Mouse (Mus musculus) midbrain, embryonic 10.5 days (tissue): ENCODE data around the gene Lig3. TPM values are rescaled to one million over a fixed set of nuclear protein-coding genes. Genes with fewer than 3 reads are reported as not detected.
"Not testable (repeated sequence)": the region's sequence is repeated elsewhere in the genome, so short reads cannot be mapped to it uniquely, and the experiment has no call there.

Source experiments
- DNase-seq: peaks from one replicate; pipeline ENCODE4 v3.0.0-alpha.2; 2017; ENCODE audit warnings: low spot score
- H3K27ac ChIP-seq: fragments of 300-500 bp; sonication (generic); replicated peaks from 2 replicates; pipeline ENCODE4 v1.5.1; 2016; ENCODE audit warnings: mild to moderate bottlenecking
- H3K27me3 ChIP-seq: fragments of 300-500 bp; sonication (generic); 2 replicates; pipeline ENCODE4 v1.6.1; 2016; ENCODE audit warnings: low read depth, mild to moderate bottlenecking; ENCODE audit not compliant: poor library complexity, severe bottlenecking
- H3K36me3 ChIP-seq: fragments of 300-500 bp; sonication (generic); 2 replicates; pipeline ENCODE4 v1.6.1; 2016; ENCODE audit warnings: mild to moderate bottlenecking, moderate library complexity
- H3K4me1 ChIP-seq: fragments of 300-500 bp; sonication (generic); 2 replicates; pipeline ENCODE4 v1.6.1; 2016
- H3K4me3 ChIP-seq: fragments of 300-500 bp; sonication (generic); 2 replicates; pipeline ENCODE4 v1.5.1; 2016; ENCODE audit warnings: mild to moderate bottlenecking, moderate library complexity
- H3K9me3 ChIP-seq: fragments of 300-500 bp; sonication (generic); replicated peaks from 2 replicates; pipeline ENCODE4 v1.6.1; 2016; ENCODE audit warnings: mild to moderate bottlenecking
- WGBS: fragments of 180-500 bp; shearing (Covaris S2); methylation state at CpG from one replicate; pipeline ENCODE4 v1.1.7; 2016; 5-methylcytosine and 5-hydroxymethylcytosine counted together
- polyA plus RNA-seq: library from polyadenylated mRNA; unstranded; fragments of >200 nt; fragmentation: Nextera tagmentation; extraction: Ambion mirVana; gene quantifications from 2 replicates; pipeline ENCODE4 v1.2.1, GENCODE M21; 2016

Lig3 gene
- polyA plus RNA-seq, 1 experiment from 2014 or later, result 41.1 TPM

GRCm38 (mm10) chr11:82782197-82782596, 1.3 kb downstream of the Lig3 start:
- Histone ChIP-seq H3K36me3 (peaks cover 41% of the 10 kb centered on the region), H3K27ac (peak overlapping the region; percentile 98), H3K9me3 (no peaks in the 10 kb centered on the region), H3K27me3 (no peaks in the 10 kb centered on the region), H3K4me1 (peaks cover 21% of the 10 kb centered on the region), H3K4me3 (peak overlapping the region; percentile 93)
- WGBS, result 58% methylated on average over 6 of the region's 6 CpGs
- DNase-seq, result no peak

GRCm38 (mm10) chr11:82783453-82783852, 2.5 kb downstream of the Lig3 start:
- Histone ChIP-seq H3K4me1 (peaks cover 21% of the 10 kb centered on the region), H3K27me3 (no peaks in the 10 kb centered on the region), H3K36me3 (peaks cover 54% of the 10 kb centered on the region), H3K9me3 (no peaks in the 10 kb centered on the region), H3K27ac (no peak overlapping the region), H3K4me3 (no peak overlapping the region)
- DNase-seq, result no peak
- WGBS, result 91% methylated on average over 11 of the region's 11 CpGs

- Histone ChIP-seq H3K27ac (no peak overlapping the region), H3K4me1 (0 out of 2 replicates have a peak, but pooled peaks cover 1% of the 10 kb centered on the region), H3K36me3 (peaks cover 31% of the 10 kb centered on the region), H3K4me3 (no peak overlapping the region), H3K9me3 (no peaks in the 10 kb centered on the region), H3K27me3 (no peaks in the 10 kb centered on the region)
- DNase-seq, result no peak
- 89% methylated on average over 3 of the region's 3 CpGs for WGBS
These were observed 25.7 kb downstream of the Lig3 start for GRCm38 (mm10) chr11:82806656-82807055.

GRCm38 (mm10) chr11:82807370-82807769, 26.5 kb downstream of the Lig3 start:
- H3K27ac ChIP-seq, result no peak overlapping the region
- H3K36me3 ChIP-seq, result peaks cover 23% of the 10 kb centered on the region
- WGBS, result 87% methylated on average over 3 of the region's 3 CpGs
- H3K4me3 ChIP-seq, result no peak overlapping the region
- no peak for DNase-seq
- no peaks in the 10 kb centered on the region for H3K9me3 ChIP-seq
- H3K27me3 ChIP-seq, result no peaks in the 10 kb centered on the region
- H3K4me1 ChIP-seq, result 0 out of 2 replicates have a peak, but pooled peaks cover 8% of the 10 kb centered on the region

- no peak for DNase-seq
- 90% methylated on average over 5 of the region's 5 CpGs for WGBS
- Histone ChIP-seq H3K27me3 (no peaks in the 10 kb centered on the region), H3K9me3 (no peaks in the 10 kb centered on the region), H3K4me1 (peaks cover 12% of the 10 kb centered on the region), H3K4me3 (no peak overlapping the region), H3K36me3 (peaks cover 12% of the 10 kb centered on the region), H3K27ac (no peak overlapping the region)
These were observed 27.6 kb downstream of the Lig3 start for GRCm38 (mm10) chr11:82808485-82808884.

GRCm38 (mm10) chr11:82819350-82819749, 38.4 kb downstream of the Lig3 start:
- no peak overlapping the region for H3K27ac ChIP-seq
- DNase-seq, result peak; percentile 47
- H3K27me3 ChIP-seq, result no peaks in the 10 kb centered on the region
- H3K4me1 ChIP-seq, result peaks cover 24% of the 10 kb centered on the region
- no peaks in the 10 kb centered on the region for H3K9me3 ChIP-seq
- no peak overlapping the region for H3K4me3 ChIP-seq
- H3K36me3 ChIP-seq, result no peaks in the 10 kb centered on the region
- WGBS, result 46% methylated on average over 4 of the region's 4 CpGs

- no peaks in the 10 kb centered on the region for H3K9me3 ChIP-seq
These were observed 40.0 kb downstream of the Lig3 start for GRCm38 (mm10) chr11:82820788-82821456.

GRCm38 (mm10) chr11:82826818-82827217, 45.9 kb downstream of the Lig3 start:
- no peak overlapping the region for H3K4me3 ChIP-seq
- no peaks in the 10 kb centered on the region for H3K27me3 ChIP-seq
- H3K36me3 ChIP-seq, result no peaks in the 10 kb centered on the region
- H3K27ac ChIP-seq, result no peak overlapping the region
- no peak for DNase-seq
- peaks cover 30% of the 10 kb centered on the region for H3K4me1 ChIP-seq
- no peaks in the 10 kb centered on the region for H3K9me3 ChIP-seq

More at GRCm38 (mm10) chr11:82820788-82821456, 40.0 kb downstream of the Lig3 start:
- no peak overlapping the region for H3K27ac ChIP-seq
- WGBS, result 91% methylated on average over 13 of the region's 13 CpGs
- H3K36me3 ChIP-seq, result no peaks in the 10 kb centered on the region
- H3K4me1 ChIP-seq, result peaks cover 20% of the 10 kb centered on the region
- H3K4me3 ChIP-seq, result no peak overlapping the region
- no peak for DNase-seq
- H3K27me3 ChIP-seq, result no peaks in the 10 kb centered on the region

GRCm38 (mm10) chr11:82831008-82831893, 50.3 kb downstream of the Lig3 start:
- WGBS, result 44% methylated on average over 10 of the region's 10 CpGs
- H3K4me1 ChIP-seq, result peaks cover 23% of the 10 kb centered on the region
- no peak overlapping the region for H3K4me3 ChIP-seq
- no peaks in the 10 kb centered on the region for H3K36me3 ChIP-seq
- H3K27ac ChIP-seq, result no peak overlapping the region
- no peaks in the 10 kb centered on the region for H3K27me3 ChIP-seq
- H3K9me3 ChIP-seq, result no peaks in the 10 kb centered on the region
- DNase-seq, result no peak

GRCm38 (mm10) chr11:82832402-82832801, 51.5 kb downstream of the Lig3 start:
- whole genome bisulfite sequencing, result 80% methylated on average over 10 of the region's 10 CpGs
- Histone ChIP-seq H3K27ac (0 out of 2 replicates have a peak overlapping the region, but pooled peaks have one; percentile 3), H3K4me1 (peaks cover 28% of the 10 kb centered on the region)
- H3K4me3 ChIP-seq, H3K36me3 ChIP-seq, DNase-seq, H3K27me3 ChIP-seq, H3K9me3 ChIP-seq: not testable (repeated sequence)

GRCm38 (mm10) chr11:82833929-82834328, 53.0 kb downstream of the Lig3 start:
- H3K4me1 ChIP-seq, result peaks cover 44% of the 10 kb centered on the region
- H3K27me3 ChIP-seq, result no peaks in the 10 kb centered on the region
- no peak for DNase-seq
- no peak overlapping the region for H3K27ac ChIP-seq
- no peaks in the 10 kb centered on the region for H3K9me3 ChIP-seq
- no peak overlapping the region for H3K4me3 ChIP-seq
- H3K36me3 ChIP-seq, result no peaks in the 10 kb centered on the region
- 95% methylated on average over 8 of the region's 8 CpGs for WGBS

GRCm38 (mm10) chr11:82834359-82834758, 53.5 kb downstream of the Lig3 start:
- H3K4me3 ChIP-seq, H3K36me3 ChIP-seq, H3K27me3 ChIP-seq, H3K27ac ChIP-seq, DNase-seq, H3K9me3 ChIP-seq: not testable (repeated sequence)
- H3K4me1 ChIP-seq, result peaks cover 48% of the 10 kb centered on the region
- 91% methylated on average over 7 of the region's 7 CpGs for WGBS
